Mouse (Mus musculus) midbrain, embryonic 15.5 days (tissue): ENCODE measurements at regions not wholly inside any gene's neighbourhood (a gene's known extent, or its start where the extent isn't known, plus 50 kb on each side); places are given as distances from the start of the nearest gene placed in this dataset.

ENCODE experiments used
- ATAC-seq: fragments of 200-750 bp; cut with Nextera tagmentation; replicated peaks from 2 replicates; pipeline ENCODE4 v1.8.0; 2017; ENCODE audit warnings: moderate TSS enrichment
- H3K27ac ChIP-seq: fragments of 300-500 bp; sonication (generic); 2 replicates; pipeline ENCODE4 v1.5.1; 2015; ENCODE audit warnings: mild to moderate bottlenecking, inconsistent platforms
- H3K27me3 ChIP-seq: fragments of 300-500 bp; sonication (generic); replicated peaks from 2 replicates; pipeline ENCODE4 v1.6.1; 2015; ENCODE audit warnings: inconsistent platforms
- H3K36me3 ChIP-seq: fragments of 300-500 bp; sonication (generic); replicated peaks from 2 replicates; pipeline ENCODE4 v1.6.1; 2015; ENCODE audit warnings: inconsistent platforms
- H3K4me1 ChIP-seq: fragments of 300-500 bp; sonication (generic); 2 replicates; pipeline ENCODE4 v1.6.1; 2015; ENCODE audit warnings: inconsistent platforms
- H3K4me2 ChIP-seq: fragments of 300-500 bp; sonication (generic); 2 replicates; pipeline ENCODE4 v1.6.1; 2015; ENCODE audit warnings: inconsistent platforms, mild to moderate bottlenecking, moderate library complexity
- H3K4me3 ChIP-seq: fragments of 300-500 bp; sonication (generic); 2 replicates; pipeline ENCODE4 v1.5.1; 2015; ENCODE audit warnings: mild to moderate bottlenecking, inconsistent platforms
- H3K9ac ChIP-seq: fragments of 300-500 bp; sonication (generic); 2 replicates; pipeline ENCODE4 v1.6.1; 2015; ENCODE audit warnings: mild to moderate bottlenecking, inconsistent platforms
- H3K9me3 ChIP-seq: fragments of 300-500 bp; sonication (generic); 2 replicates; pipeline ENCODE4 v1.6.1; 2016; ENCODE audit warnings: inconsistent platforms
- WGBS: fragments of 180-500 bp; shearing (Covaris S2); methylation state at CpG from one replicate; pipeline ENCODE4 v1.1.7; 2015; ENCODE audit warnings: mixed read lengths; 5-methylcytosine and 5-hydroxymethylcytosine counted together

DNA sequence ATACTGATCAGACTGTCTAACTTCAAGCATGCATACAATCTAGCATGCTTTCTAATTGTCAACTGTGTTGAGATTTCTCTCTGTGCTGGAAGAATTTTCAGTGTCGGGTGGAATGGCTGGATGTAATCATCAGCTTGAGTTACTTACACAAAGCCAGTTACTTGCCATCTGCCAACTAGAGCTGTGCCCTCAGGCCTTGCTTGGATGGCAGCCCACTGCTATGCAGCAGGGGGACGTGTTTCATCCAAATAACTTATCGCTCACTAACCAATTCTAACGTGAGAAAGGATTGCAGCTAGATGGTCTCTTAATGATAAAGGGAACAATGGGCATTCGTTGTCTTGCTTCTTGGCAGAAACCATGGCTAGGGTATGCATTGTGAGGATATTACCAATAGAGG, 131.3 kb upstream of the Peli2 start:
- Histone ChIP-seq H3K9ac (no peak overlapping the region), H3K4me2 (no peak overlapping the region), H3K27me3 (no peaks in the 10 kb centered on the region), H3K4me3 (no peak overlapping the region), H3K9me3 (no peaks in the 10 kb centered on the region), H3K36me3 (no peaks in the 10 kb centered on the region), H3K27ac (no peak overlapping the region), H3K4me1 (peaks cover 21% of the 10 kb centered on the region)
- no peak for ATAC-seq
- 52% methylated on average over 5 of the region's 5 CpGs for WGBS

DNA sequence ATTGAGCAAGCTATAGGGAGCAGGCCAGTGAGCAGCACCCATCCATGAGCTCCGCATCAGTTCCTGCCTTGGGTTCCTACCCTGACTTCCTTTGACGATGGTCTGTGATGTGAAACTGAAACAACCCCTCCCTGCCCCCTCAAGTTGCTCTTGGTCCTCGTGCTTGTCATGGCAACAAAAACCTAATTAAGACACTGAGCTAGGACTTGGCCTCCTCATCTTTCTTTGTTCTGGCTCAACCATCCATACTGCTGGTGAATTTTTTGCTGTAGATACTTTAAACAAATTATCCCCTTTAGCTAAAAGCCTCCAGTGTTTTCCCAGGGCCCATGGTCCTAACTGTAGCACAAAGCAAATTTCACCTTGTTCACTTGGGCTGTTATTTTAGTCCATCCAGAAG, 129.9 kb upstream of the Peli2 start:
- H3K9me3 ChIP-seq = no peaks in the 10 kb centered on the region
- 70% methylated on average over 3 of the region's 3 CpGs for WGBS
- H3K9ac ChIP-seq = no peak overlapping the region
- H3K27ac ChIP-seq = no peak overlapping the region
- H3K4me1 ChIP-seq = peaks cover 21% of the 10 kb centered on the region
- H3K4me2 ChIP-seq = no peak overlapping the region
- no peak overlapping the region for H3K4me3 ChIP-seq
- H3K36me3 ChIP-seq = no peaks in the 10 kb centered on the region
- ATAC-seq = no peak
- no peaks in the 10 kb centered on the region for H3K27me3 ChIP-seq

DNA sequence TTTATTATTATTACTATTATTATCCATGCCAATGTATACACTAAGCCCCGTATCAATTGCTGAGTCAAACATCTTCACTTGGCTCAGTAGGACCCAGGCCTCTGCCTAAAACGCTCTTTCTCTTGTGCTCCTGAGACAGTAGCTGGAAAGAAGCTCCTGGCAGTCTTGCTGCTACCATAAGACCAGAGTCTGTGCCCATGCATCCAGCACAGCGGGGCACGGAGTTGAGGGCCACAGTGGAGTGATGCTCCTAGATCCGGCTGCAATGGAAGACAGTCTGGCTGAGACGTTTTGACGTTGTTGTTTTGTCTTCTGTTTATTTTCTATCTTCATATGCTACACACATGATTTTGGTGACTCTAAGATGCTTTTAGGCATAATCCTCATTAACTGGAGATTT, 129.1 kb upstream of the Peli2 start:
- Histone ChIP-seq H3K9me3 (no peaks in the 10 kb centered on the region), H3K9ac (no peak overlapping the region), H3K4me3 (no peak overlapping the region), H3K4me1 (peaks cover 18% of the 10 kb centered on the region), H3K27me3 (no peaks in the 10 kb centered on the region), H3K27ac (no peak overlapping the region), H3K36me3 (no peaks in the 10 kb centered on the region), H3K4me2 (no peak overlapping the region)
- WGBS = 95% methylated on average over 7 of the region's 7 CpGs
- ATAC-seq = no peak

DNA sequence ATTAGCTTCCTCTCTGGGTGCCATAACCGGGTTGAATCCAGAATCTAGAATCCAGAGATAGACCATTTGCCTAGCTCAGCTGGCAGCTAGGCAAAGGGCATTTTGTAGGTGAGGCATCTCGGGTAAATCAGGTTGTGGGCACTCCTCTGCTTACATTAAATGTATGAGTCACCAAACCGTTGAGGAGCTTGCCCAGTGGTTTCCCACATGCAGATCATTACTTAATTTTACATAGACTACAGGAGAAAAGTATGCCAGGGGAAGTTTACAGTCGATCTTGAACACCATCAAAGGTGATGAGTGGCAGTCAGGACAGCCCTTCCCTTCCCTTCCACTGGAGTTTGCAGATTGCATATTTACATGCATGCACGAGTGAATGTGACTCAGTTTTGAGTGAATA, 128.5 kb upstream of the Peli2 start:
- no peak overlapping the region for H3K27ac ChIP-seq
- 82% methylated on average over 5 of the region's 5 CpGs for WGBS
- H3K4me1 ChIP-seq = peaks cover 12% of the 10 kb centered on the region
- no peak for ATAC-seq
- H3K4me3 ChIP-seq = no peak overlapping the region
- H3K4me2 ChIP-seq = no peak overlapping the region
- no peaks in the 10 kb centered on the region for H3K27me3 ChIP-seq
- no peaks in the 10 kb centered on the region for H3K36me3 ChIP-seq
- no peak overlapping the region for H3K9ac ChIP-seq
- H3K9me3 ChIP-seq = no peaks in the 10 kb centered on the region

DNA sequence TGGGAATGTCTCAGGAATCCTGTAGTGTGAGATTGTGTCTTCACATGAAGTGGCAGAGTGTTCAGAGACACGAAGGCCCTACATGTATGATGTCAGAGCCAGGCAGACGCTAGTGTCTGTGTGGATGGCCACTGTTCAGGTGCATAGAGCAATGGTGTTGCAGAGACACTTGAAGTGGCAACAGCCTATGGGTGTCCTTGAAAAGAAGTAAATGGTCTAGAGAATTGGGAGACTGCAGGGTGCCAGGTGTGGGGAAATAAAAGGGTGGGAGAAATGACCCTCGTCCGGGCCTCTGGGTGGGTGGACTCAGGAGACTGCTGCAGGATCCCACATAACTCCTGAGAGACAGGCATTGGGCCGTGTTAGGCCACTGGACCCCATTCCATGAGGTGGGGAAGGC, 127.8 kb upstream of the Peli2 start:
- H3K4me1 ChIP-seq = 0 out of 2 replicates have a peak, but pooled peaks cover 5% of the 10 kb centered on the region
- H3K9me3 ChIP-seq = no peaks in the 10 kb centered on the region
- H3K4me2 ChIP-seq = no peak overlapping the region
- no peak overlapping the region for H3K4me3 ChIP-seq
- 86% methylated on average over 5 of the region's 5 CpGs for WGBS
- H3K27ac ChIP-seq = no peak overlapping the region
- no peaks in the 10 kb centered on the region for H3K27me3 ChIP-seq
- no peak overlapping the region for H3K9ac ChIP-seq
- H3K36me3 ChIP-seq = no peaks in the 10 kb centered on the region
- no peak for ATAC-seq

DNA sequence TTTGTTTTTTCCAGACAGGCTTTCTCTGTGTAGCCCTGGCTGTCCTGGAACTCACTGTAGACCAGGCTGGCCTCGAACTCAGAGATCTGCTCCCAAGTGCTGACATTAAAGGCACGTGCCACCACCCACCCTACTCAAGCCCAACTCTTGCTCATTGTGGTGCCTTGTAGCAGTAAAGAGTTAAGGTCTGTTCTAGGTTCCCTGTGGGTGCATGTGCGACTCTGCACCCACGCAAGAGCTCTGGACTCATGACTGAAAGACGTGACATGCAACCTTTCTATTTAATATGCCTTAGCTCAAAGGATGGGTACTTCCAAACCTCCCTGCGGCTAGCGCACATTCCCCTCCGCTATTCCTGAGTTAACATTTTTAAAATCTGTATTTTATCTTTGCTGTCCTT, 121.7 kb upstream of the Peli2 start:
- Histone ChIP-seq H3K27ac (no peak overlapping the region), H3K27me3 (no peaks in the 10 kb centered on the region), H3K4me2 (no peak overlapping the region), H3K9me3 (no peaks in the 10 kb centered on the region), H3K4me3 (no peak overlapping the region), H3K9ac (no peak overlapping the region), H3K36me3 (no peaks in the 10 kb centered on the region), H3K4me1 (no peaks in the 10 kb centered on the region)
- ATAC-seq = no peak
- 94% methylated on average over 8 of the region's 8 CpGs for WGBS

DNA sequence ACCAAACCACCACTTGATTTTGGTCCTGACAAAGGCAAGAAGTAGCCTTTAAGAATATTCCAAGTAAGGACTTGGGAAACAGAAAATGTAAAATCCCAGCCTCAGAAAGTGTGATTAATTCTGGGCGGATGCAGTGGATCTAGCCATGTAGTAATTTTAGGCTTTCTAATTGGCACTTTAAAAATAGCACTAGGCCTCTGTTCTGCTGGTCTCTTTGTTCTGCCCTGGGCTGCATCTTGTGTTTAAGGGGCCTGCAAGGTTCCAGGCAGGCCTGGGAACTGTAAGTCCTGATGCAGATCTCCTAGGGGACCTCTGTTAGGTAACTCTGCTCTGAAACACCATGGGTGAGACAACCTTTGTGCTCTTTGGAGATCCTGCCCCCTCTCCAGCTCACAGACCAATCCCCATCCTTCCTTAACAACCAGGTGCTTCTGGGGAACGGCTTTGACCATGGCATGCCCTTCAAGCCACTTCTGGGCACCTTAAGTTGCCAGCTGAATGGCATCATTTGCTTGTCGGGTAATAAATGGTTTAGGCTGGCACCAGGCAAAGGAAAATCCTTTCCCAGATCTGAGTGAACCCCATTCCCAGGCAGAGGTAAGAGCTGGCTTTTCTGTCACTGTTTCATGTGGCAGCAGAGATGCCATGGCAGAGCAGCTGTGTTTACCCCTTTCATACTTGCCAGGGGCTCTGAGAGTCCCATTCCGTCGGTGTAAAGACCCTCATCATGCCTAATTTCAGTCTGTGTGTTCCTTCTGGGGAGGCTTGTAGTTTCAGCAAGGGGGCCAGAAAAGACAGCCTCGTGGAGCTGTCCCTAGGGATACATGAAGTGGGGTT, 115.3 kb upstream of the Peli2 start:
- no peak overlapping the region for H3K27ac ChIP-seq
- no peak for ATAC-seq
- WGBS = 73% methylated on average over 6 of the region's 6 CpGs

DNA sequence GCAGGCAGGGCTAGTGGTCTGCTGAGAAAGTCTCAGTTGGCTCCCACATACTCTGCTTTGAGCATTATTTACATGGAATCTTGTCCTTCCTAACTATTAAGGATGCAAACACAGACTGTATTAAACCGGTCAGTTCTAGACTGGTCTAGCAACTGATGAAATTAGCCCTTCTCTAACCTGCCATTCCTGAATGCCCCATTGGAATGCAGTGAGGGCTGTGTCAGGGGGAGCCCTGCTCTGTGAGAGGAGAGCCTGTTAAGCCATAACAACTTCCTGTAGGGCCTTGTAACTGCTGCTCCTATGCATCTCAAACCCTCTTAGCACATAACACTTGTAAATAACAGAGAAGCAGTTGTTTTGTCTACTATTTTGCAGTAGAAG, 114.7 kb upstream of the Peli2 start:
- Histone ChIP-seq H3K27ac (no peak overlapping the region), H3K9ac (no peak overlapping the region), H3K36me3 (no peaks in the 10 kb centered on the region), H3K4me2 (no peak overlapping the region), H3K4me1 (no peaks in the 10 kb centered on the region), H3K9me3 (no peaks in the 10 kb centered on the region), H3K4me3 (no peak overlapping the region), H3K27me3 (no peaks in the 10 kb centered on the region)
- no peak for ATAC-seq
- WGBS = 78% methylated on average over 1 of the region's 1 CpGs

More for the DNA sequence above, 115.3 kb upstream of the Peli2 start:
- H3K27me3 ChIP-seq = no peaks in the 10 kb centered on the region
- H3K36me3 ChIP-seq = no peaks in the 10 kb centered on the region
- no peak overlapping the region for H3K9ac ChIP-seq
- H3K4me2 ChIP-seq = no peak overlapping the region
- H3K4me3 ChIP-seq = no peak overlapping the region
- no peaks in the 10 kb centered on the region for H3K9me3 ChIP-seq
- no peaks in the 10 kb centered on the region for H3K4me1 ChIP-seq

DNA sequence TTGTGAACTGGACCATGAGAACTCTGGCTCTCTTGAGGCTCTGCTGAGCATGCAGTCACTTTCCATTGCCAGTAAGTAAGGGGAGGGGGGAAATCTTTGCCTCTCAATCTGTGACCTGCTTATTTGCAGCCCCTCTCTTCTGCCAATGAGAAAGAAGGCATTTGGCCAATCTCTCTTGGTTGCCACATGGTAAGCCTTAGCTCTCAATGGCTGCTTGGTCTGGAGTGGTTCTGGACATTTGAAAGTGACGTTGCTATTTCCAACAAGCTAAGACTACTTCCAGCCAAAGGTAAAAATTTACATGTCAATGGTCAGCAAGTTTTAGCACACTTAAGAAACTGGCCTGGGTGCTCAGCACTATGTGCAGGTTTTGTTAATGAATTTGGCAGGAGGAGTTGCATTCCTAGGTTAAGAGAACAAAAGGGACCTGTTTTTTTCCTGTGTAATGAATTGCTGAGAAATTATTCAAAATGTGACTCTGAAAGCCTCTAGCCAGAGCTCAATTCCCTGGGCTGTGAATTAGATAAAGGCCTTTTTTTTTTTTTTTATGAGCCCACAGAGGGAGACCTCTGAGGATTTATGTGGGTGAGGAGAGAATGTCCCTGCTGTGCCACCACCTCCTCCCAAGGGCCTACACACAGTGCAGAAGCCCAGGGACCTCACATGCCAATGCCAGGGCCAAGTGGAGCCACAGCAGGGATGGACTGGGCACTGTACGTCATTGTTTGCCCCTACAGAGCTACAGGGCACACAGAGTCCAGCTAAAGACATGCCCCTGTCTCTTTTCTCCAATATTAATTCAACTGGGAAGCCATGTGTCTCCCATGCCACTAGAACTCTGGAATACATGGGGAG, 108.0 kb upstream of the Peli2 start:
- H3K9ac ChIP-seq = no peak overlapping the region
- 42% methylated on average over 2 of the region's 2 CpGs for WGBS
- H3K27ac ChIP-seq = no peak overlapping the region
- no peak overlapping the region for H3K4me3 ChIP-seq
- H3K36me3 ChIP-seq = no peaks in the 10 kb centered on the region
- H3K9me3 ChIP-seq = no peaks in the 10 kb centered on the region
- no peaks in the 10 kb centered on the region for H3K27me3 ChIP-seq
- no peak overlapping the region for H3K4me2 ChIP-seq
- H3K4me1 ChIP-seq = no peaks in the 10 kb centered on the region
- 0 out of 2 replicates have a peak, but pooled peaks have one; percentile 42 for ATAC-seq

DNA sequence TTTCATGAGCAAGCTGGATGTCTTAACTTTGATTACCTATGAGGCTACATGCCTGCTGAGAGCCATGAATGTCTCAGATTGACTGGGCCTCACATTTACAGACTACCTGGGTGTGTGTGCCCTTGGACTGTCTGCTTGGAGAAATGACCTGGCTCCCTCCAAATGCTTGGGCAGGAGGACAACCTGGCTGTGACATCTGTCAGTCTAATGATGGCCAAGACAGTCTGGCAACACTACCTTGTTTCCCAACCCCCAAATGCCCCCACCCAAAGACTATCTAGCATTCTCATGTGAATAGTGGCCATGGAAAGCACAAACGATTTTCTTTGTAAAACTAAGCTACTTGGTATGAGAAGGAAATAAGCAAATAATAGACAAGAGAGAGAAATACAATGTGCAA, 107.2 kb upstream of the Peli2 start:
- 90% methylated on average over 1 of the region's 1 CpGs for WGBS
- Histone ChIP-seq H3K27me3 (no peaks in the 10 kb centered on the region), H3K36me3 (no peaks in the 10 kb centered on the region), H3K4me1 (no peaks in the 10 kb centered on the region), H3K27ac (no peak overlapping the region), H3K4me3 (no peak overlapping the region), H3K9me3 (no peaks in the 10 kb centered on the region), H3K9ac (no peak overlapping the region), H3K4me2 (no peak overlapping the region)
- no peak for ATAC-seq

DNA sequence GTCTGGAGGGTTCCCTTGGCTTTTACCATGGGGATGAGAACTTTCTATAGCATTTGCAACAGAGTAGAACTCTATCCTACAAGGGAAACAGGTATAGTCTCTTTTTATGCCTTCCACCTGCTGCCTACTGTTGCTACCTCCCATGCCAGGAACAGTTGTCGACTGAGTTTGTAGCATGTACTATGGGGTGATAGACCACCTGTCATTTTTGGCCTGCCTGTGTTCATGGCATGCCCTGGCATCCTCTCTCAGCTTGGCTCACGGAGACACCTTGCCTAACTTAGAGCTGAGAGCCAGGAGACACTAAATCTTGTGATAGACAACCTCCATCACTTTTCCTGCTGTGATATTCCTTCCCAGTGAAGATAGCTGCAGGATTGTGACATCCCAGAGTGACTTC, 105.8 kb upstream of the Peli2 start:
- no peaks in the 10 kb centered on the region for H3K27me3 ChIP-seq
- H3K36me3 ChIP-seq = no peaks in the 10 kb centered on the region
- H3K9me3 ChIP-seq = no peaks in the 10 kb centered on the region
- no peaks in the 10 kb centered on the region for H3K4me1 ChIP-seq
- 83% methylated on average over 2 of the region's 2 CpGs for WGBS
- ATAC-seq = no peak
- H3K9ac ChIP-seq = no peak overlapping the region
- no peak overlapping the region for H3K27ac ChIP-seq
- no peak overlapping the region for H3K4me2 ChIP-seq
- no peak overlapping the region for H3K4me3 ChIP-seq

DNA sequence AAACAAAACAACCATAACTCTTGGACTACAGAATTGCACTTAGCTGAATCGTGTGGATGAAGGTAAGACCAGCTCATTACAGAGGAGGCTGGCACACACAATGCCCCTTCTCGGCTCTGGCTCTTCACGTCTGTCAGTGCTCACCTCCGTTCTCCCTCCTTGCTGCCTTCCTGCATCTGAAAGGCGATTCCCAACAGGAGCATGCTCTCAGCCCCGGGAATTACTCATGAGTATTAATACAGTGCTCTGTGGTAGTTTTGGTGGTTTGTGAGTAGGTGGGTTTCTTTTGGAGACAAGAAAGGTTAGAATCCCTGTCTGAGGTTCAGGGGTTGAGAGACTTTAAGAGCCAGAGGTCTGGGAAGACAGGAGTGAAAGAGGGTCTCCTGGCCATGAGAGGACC, 102.7 kb upstream of the Peli2 start:
- ATAC-seq = no peak
- no peak overlapping the region for H3K27ac ChIP-seq
- H3K4me3 ChIP-seq = no peak overlapping the region
- no peaks in the 10 kb centered on the region for H3K27me3 ChIP-seq
- no peaks in the 10 kb centered on the region for H3K36me3 ChIP-seq
- no peaks in the 10 kb centered on the region for H3K4me1 ChIP-seq
- H3K4me2 ChIP-seq = no peak overlapping the region
- WGBS = 89% methylated on average over 6 of the region's 6 CpGs
- no peaks in the 10 kb centered on the region for H3K9me3 ChIP-seq
- no peak overlapping the region for H3K9ac ChIP-seq

DNA sequence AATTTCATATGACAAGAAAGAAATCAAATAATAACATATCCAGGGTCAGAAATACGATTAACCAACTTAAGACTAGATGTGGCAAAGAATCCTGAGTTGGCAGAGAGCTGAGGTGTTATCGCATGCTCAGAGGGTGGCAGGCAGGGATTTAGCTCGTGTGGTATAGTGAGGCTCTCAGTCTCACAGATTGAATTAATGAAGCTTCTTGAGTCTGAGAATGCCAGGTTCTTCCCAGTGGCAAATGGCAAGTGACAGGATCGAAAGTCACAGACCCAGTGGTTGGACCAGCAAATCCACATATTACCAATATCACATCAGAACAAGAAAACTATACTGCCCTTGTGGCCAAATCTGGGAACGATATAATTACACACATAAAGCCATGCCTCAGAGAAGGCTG, 101.3 kb upstream of the Peli2 start:
- Histone ChIP-seq H3K36me3 (no peaks in the 10 kb centered on the region), H3K27ac (no peak overlapping the region), H3K4me1 (no peaks in the 10 kb centered on the region), H3K9me3 (no peaks in the 10 kb centered on the region), H3K4me2 (no peak overlapping the region), H3K4me3 (no peak overlapping the region), H3K9ac (no peak overlapping the region), H3K27me3 (no peaks in the 10 kb centered on the region)
- ATAC-seq = no peak
- WGBS = 71% methylated on average over 5 of the region's 5 CpGs
